Mouse (Mus musculus) MEL (cell line): ENCODE results near the gene Slc16a6. TPM values are rescaled to one million over a fixed set of nuclear protein-coding genes. Genes with fewer than 3 reads are reported as not detected.

Experiments used
- DNase-seq: peaks from one replicate; pipeline ENCODE4 v3.0.0; 2011; ENCODE audit warnings: low read depth, low spot score
- H3K27ac ChIP-seq: 2 replicates; pipeline ENCODE4 v1.5.1; 2012; ENCODE audit warnings: low read depth, mild to moderate bottlenecking, control low read depth, low read length, moderate library complexity; ENCODE audit not compliant: control insufficient read depth
- H3K27me3 ChIP-seq, 2 experiments: fragments of 150-350 bp in 1 of 2; sonication (generic) in 1 of 2; 2 replicates each; pipeline ENCODE4 v1.6.1; 2012; ENCODE audit warnings: low read length in 2 of 2, mild to moderate bottlenecking in 2 of 2, improper control_type of control experiment in 1 of 2, moderate library complexity in 1 of 2; ENCODE audit not compliant: insufficient read depth in 2 of 2, control insufficient read depth in 1 of 2
- H3K36me3 ChIP-seq, 2 experiments: 2 replicates each; pipeline ENCODE4 v1.6.1; 2012 to 2014; ENCODE audit warnings: low read length in 2 of 2, improper control_type of control experiment in 1 of 2, inconsistent platforms in 1 of 2, mild to moderate bottlenecking in 1 of 2; ENCODE audit not compliant: insufficient read depth in 2 of 2, control insufficient read depth in 1 of 2
- H3K4me1 ChIP-seq, 2 experiments: fragments of 150-350 bp in 1 of 2; sonication (generic) in 1 of 2; 2 replicates each; pipeline ENCODE4 v1.6.1; 2012; ENCODE audit warnings: low read length in 2 of 2, improper control_type of control experiment in 1 of 2, mild to moderate bottlenecking in 1 of 2; ENCODE audit not compliant: insufficient read depth in 2 of 2, control insufficient read depth in 1 of 2
- H3K4me3 ChIP-seq, 2 experiments: fragments of 150-350 bp in 1 of 2; sonication (generic) in 1 of 2; 2 replicates each; pipeline ENCODE4 v1.5.1; 2012; ENCODE audit warnings: low read depth in 2 of 2, low read length in 2 of 2, mild to moderate bottlenecking in 2 of 2, moderate library complexity in 2 of 2, control low read depth in 1 of 2, improper control_type of control experiment in 1 of 2; ENCODE audit not compliant: control insufficient read depth in 1 of 2, insufficient read depth in 1 of 2
- H3K79me2 ChIP-seq: 2 replicates; pipeline ENCODE4 v1.6.1; 2012; ENCODE audit warnings: mild to moderate bottlenecking, low read length, moderate library complexity; ENCODE audit not compliant: control insufficient read depth, poor library complexity, insufficient read depth
- H3K9ac ChIP-seq: 2 replicates; pipeline ENCODE4 v1.6.1; 2012; ENCODE audit warnings: low read depth, mild to moderate bottlenecking, control low read depth, low read length, moderate library complexity; ENCODE audit not compliant: control insufficient read depth, poor library complexity, severe bottlenecking
- H3K9me3 ChIP-seq: fragments of 150-350 bp; sonication (generic); replicated peaks from 2 replicates; pipeline ENCODE4 v1.6.1; 2012; ENCODE audit warnings: mild to moderate bottlenecking, low read length, improper control_type of control experiment, moderate library complexity; ENCODE audit not compliant: insufficient read depth
- BHLHE40 ChIP-seq: IDR thresholded peaks from 2 replicates; pipeline ENCODE4 v1.6.1; 2012; ENCODE audit warnings: low read depth, mild to moderate bottlenecking, inconsistent platforms, low read length, improper control_type of control experiment, borderline replicate concordance
- CTCF ChIP-seq, 3 experiments: IDR thresholded peaks in 2 of 3; conservative IDR thresholded peaks in 1 of 3; 2 replicates each; pipeline ENCODE4 v1.5.1; 2011 to 2012; ENCODE audit warnings: low read length in 3 of 3, low read depth in 2 of 3, mild to moderate bottlenecking in 2 of 3, improper control_type of control experiment in 1 of 3, inconsistent platforms in 1 of 3, mixed read lengths in 1 of 3, moderate library complexity in 1 of 3; ENCODE audit not compliant: control insufficient read depth in 1 of 3, insufficient read depth in 1 of 3, poor library complexity in 1 of 3, severe bottlenecking in 1 of 3
- ELF1 ChIP-seq: IDR thresholded peaks from 2 replicates; pipeline ENCODE4 v1.6.1; 2014; ENCODE audit warnings: low read depth, mild to moderate bottlenecking, inconsistent platforms, low read length, improper control_type of control experiment, moderate library complexity
- EP300 ChIP-seq, 2 experiments: IDR thresholded peaks; 2 replicates each; pipeline ENCODE4 v1.6.1; 2011; ENCODE audit warnings: improper control_type of control experiment in 2 of 2, low read length in 2 of 2, low read depth in 1 of 2, mild to moderate bottlenecking in 1 of 2
- ETS1 ChIP-seq: IDR thresholded peaks from 2 replicates; pipeline ENCODE4 v1.6.1; 2012; ENCODE audit warnings: low read depth, mild to moderate bottlenecking, inconsistent platforms, low read length, improper control_type of control experiment, moderate library complexity
- GABPA ChIP-seq: IDR thresholded peaks from 2 replicates; pipeline ENCODE4 v1.6.1; 2012; ENCODE audit warnings: low read depth, mild to moderate bottlenecking, inconsistent platforms, low read length, improper control_type of control experiment, moderate library complexity
- JUND ChIP-seq: IDR thresholded peaks from 2 replicates; pipeline ENCODE4 v1.6.1; 2011; ENCODE audit warnings: low read depth, mild to moderate bottlenecking, improper control_type of control experiment, low read length
- KAT2A ChIP-seq: conservative IDR thresholded peaks from 2 replicates; pipeline ENCODE4 v1.6.1; 2012; ENCODE audit warnings: low read depth, low read length, improper control_type of control experiment, inconsistent platforms
- MAFK ChIP-seq: IDR thresholded peaks from 2 replicates; pipeline ENCODE4 v1.6.1; 2011; ENCODE audit warnings: low read depth, mild to moderate bottlenecking, low read length, improper control_type of control experiment, borderline replicate concordance
- MYB ChIP-seq: IDR thresholded peaks from 2 replicates; pipeline ENCODE4 v1.6.1; 2011; ENCODE audit warnings: mild to moderate bottlenecking, low read depth, low read length, improper control_type of control experiment
- NELFE ChIP-seq: IDR thresholded peaks from 2 replicates; pipeline ENCODE4 v1.6.1; 2011; ENCODE audit warnings: low read depth, low read length, improper control_type of control experiment
- POLR2A ChIP-seq, 2 experiments: IDR thresholded peaks; 2 replicates each; pipeline ENCODE4 v1.6.1; 2011 to 2012; ENCODE audit warnings: low read length in 2 of 2, mild to moderate bottlenecking in 2 of 2, control low read depth in 1 of 2, improper control_type of control experiment in 1 of 2, low read depth in 1 of 2, moderate library complexity in 1 of 2; ENCODE audit not compliant: control insufficient read depth in 1 of 2, insufficient read depth in 1 of 2, poor library complexity in 1 of 2
- POLR2AphosphoS2 ChIP-seq: IDR thresholded peaks from 2 replicates; pipeline ENCODE4 v1.6.1; 2011; ENCODE audit warnings: low read length, improper control_type of control experiment
- POLR2AphosphoS5 ChIP-seq: IDR thresholded peaks from 2 replicates; pipeline ENCODE4 v1.6.1; 2012; ENCODE audit warnings: low read depth, borderline replicate concordance, mild to moderate bottlenecking, inconsistent platforms, low read length, moderate library complexity, mixed read lengths
- RAD21 ChIP-seq: IDR thresholded peaks from 2 replicates; pipeline ENCODE4 v1.6.1; 2011; ENCODE audit warnings: mild to moderate bottlenecking, low read depth, low read length, improper control_type of control experiment
- RCOR1 ChIP-seq: IDR thresholded peaks from 2 replicates; pipeline ENCODE4 v1.6.1; 2012; ENCODE audit warnings: low read depth, mild to moderate bottlenecking, inconsistent platforms, low read length, improper control_type of control experiment
- SIN3A ChIP-seq: IDR thresholded peaks from 2 replicates; pipeline ENCODE4 v1.6.1; 2012; ENCODE audit warnings: low read length, improper control_type of control experiment, inconsistent platforms
- SMC3 ChIP-seq: IDR thresholded peaks from 2 replicates; pipeline ENCODE4 v1.6.1; 2011; ENCODE audit warnings: low read depth, low read length, improper control_type of control experiment
- TAL1 ChIP-seq: IDR thresholded peaks from 2 replicates; pipeline ENCODE4 v1.6.1; 2012; ENCODE audit warnings: mild to moderate bottlenecking, inconsistent platforms, low read length, moderate library complexity, mixed read lengths
- TBP ChIP-seq: IDR thresholded peaks from 2 replicates; pipeline ENCODE4 v1.8.0; 2011; ENCODE audit warnings: low read depth, low read length, improper control_type of control experiment
- TCF12 ChIP-seq: IDR thresholded peaks from 2 replicates; pipeline ENCODE4 v1.6.1; 2014; ENCODE audit warnings: low read depth, mild to moderate bottlenecking, inconsistent platforms, low read length, improper control_type of control experiment, moderate library complexity
- ZC3H11A ChIP-seq: IDR thresholded peaks from 2 replicates; pipeline ENCODE4 v1.6.1; 2012; ENCODE audit warnings: low read depth, mild to moderate bottlenecking, inconsistent platforms, low read length, improper control_type of control experiment
- ZKSCAN1 ChIP-seq: IDR thresholded peaks from 2 replicates; pipeline ENCODE4 v1.6.1; 2012; ENCODE audit warnings: low read depth, mild to moderate bottlenecking, inconsistent platforms, low read length, improper control_type of control experiment, moderate library complexity
- ZMIZ1 ChIP-seq: IDR thresholded peaks from 2 replicates; pipeline ENCODE4 v1.6.1; 2012; ENCODE audit warnings: low read depth, mild to moderate bottlenecking, inconsistent platforms, low read length, improper control_type of control experiment, moderate library complexity
- ZNF384 ChIP-seq: IDR thresholded peaks from 2 replicates; pipeline ENCODE4 v1.6.1; 2012; ENCODE audit warnings: low read depth, mild to moderate bottlenecking, inconsistent platforms, low read length, improper control_type of control experiment
- polyA plus RNA-seq, 2 experiments: library from polyadenylated mRNA; stranded (reverse) in 1 of 2; unstranded in 1 of 2; fragments of >175 nt in 1 of 2; fragments of >200 nt in 1 of 2; gene quantifications; 2 replicates each; pipeline versions ENCODE4 v1.2.1 to v1.2.4; 2012; ENCODE audit warnings: low replicate concordance in 2 of 2, low read depth in 1 of 2; ENCODE audit not compliant: insufficient read length in 2 of 2, insufficient read depth in 1 of 2, missing spikeins in 1 of 2
- total RNA-seq: library from RNA; depleted of rRNA; stranded (reverse); fragments of 300-350 nt; gene quantifications from 2 replicates; pipeline ENCODE4 v1.2.3, GENCODE M21; 2012

Gene Slc16a6
- total and polyA plus RNA-seq, 3 experiments, result 34.0 to 41.6 TPM; not detected in 1

- H3K36me3 ChIP-seq, result peaks cover 0 to 40% of the 10 kb centered on the region in 2 experiments; a peak in 2 of 4 replicates
- peak overlapping the region; percentile 69 to 75 for H3K4me3 ChIP-seq
- H3K9me3 ChIP-seq, result no peaks in the 10 kb centered on the region
- H3K27me3 ChIP-seq, result no peaks in the 10 kb centered on the region
- DNase-seq, result peak; percentile 85
- H3K27ac ChIP-seq, result peak overlapping the region; percentile 96
- no peak for TF ChIP-seq MYB
- TF ChIP-seq ETS1, result no peak
- TF ChIP-seq BHLHE40, result 0 out of 2 replicates have a peak, but pooled peaks have one; percentile 31
- peak; percentile 45; the same call in 1 of the 2 replicates for TF ChIP-seq RCOR1
- no peak for TF ChIP-seq ZNF384
- TF ChIP-seq JUND, result no peak
- 0 out of 2 replicates have a peak, but pooled peaks have one; percentile 8 for TF ChIP-seq TCF12
- 0 out of 2 replicates have a peak, but pooled peaks have one; percentile 30 for TF ChIP-seq TBP
- TF ChIP-seq RAD21, result no peak
- 0 out of 2 replicates have a peak, but pooled peaks have one; percentile 19 for TF ChIP-seq SMC3
- TF ChIP-seq KAT2A, result 0 out of 2 replicates have a peak, but pooled peaks have one; percentile 17
- TF ChIP-seq NELFE, result no peak
- TF ChIP-seq POLR2AphosphoS5, result no peak
- TF ChIP-seq GABPA, result no peak
- no peak for TF ChIP-seq ZC3H11A
- TF ChIP-seq SIN3A, result 0 out of 2 replicates have a peak, but pooled peaks have one; percentile 11
- TF ChIP-seq MAFK, result no peak
- no peak for TF ChIP-seq ZMIZ1
- no peak for TF ChIP-seq TAL1
- TF ChIP-seq POLR2AphosphoS2, result no peak
- TF ChIP-seq CTCF (IDR thresholded peaks at IDR 0.05 in 2 of 3, conservative IDR thresholded peaks at IDR 0.05 in 1 of 3; ENCODE audit: control insufficient read depth in 1 of 3, insufficient read depth in 1 of 3, low read depth in 2 of 3, low read length in 3 of 3, poor library complexity in 1 of 3, severe bottlenecking in 1 of 3), result peak in 1 of 3 experiments; percentile 18; a peak in 1 of 6 replicates
- no peak for TF ChIP-seq ELF1
- no peak for TF ChIP-seq ZKSCAN1
- TF ChIP-seq EP300 (IDR thresholded peaks at IDR 0.05; ENCODE audit: low read depth in 1 of 2, low read length in 2 of 2), result 0 out of 4 replicates have a peak, but pooled peaks have one; percentile 20 to 44
- peak in 1 of 2 experiments; percentile 35; a peak in 2 of 4 replicates for TF ChIP-seq POLR2A (IDR thresholded peaks at IDR 0.05; ENCODE audit: control insufficient read depth in 1 of 2, insufficient read depth in 1 of 2, low read depth in 1 of 2, low read length in 2 of 2, poor library complexity in 1 of 2)
- H3K4me1 ChIP-seq, result peaks cover 36 to 40% of the 10 kb centered on the region in 2 experiments
- H3K79me2 ChIP-seq, result peaks cover 42% of the 10 kb centered on the region
- H3K9ac ChIP-seq, result peak overlapping the region; percentile 93
These were observed 816 bp upstream of the Slc16a6 start for GRCm38 (mm10) chr11:109474086-109474742.
